Comparison of ENCODE assay signal across 11 mouse cellular contexts in genomic region chr13:54912053-54912452, GRCm38 (mm10). TPM values are rescaled to one million over a fixed set of nuclear protein-coding genes. Genes with fewer than 3 reads are reported as not detected.
A peak's percentile ranks its signal among the peaks of the same experiment; 100 is the strongest.
DNase-seq lines count a peak whose midpoint lies in the region; ATAC-seq lines count a peak whose summit lies in the region.
"Had no signal": no experiment of that assay in that cellular context is flagged by ENCODE, and none has a peak within 500 bp of the region (broad histone marks: within the 10 kb centered on the region; RNA-seq: fewer than 3 reads in every experiment).

No protein-coding gene starts in this region.

- ATAC-seq in hindbrain, embryonic 12.5 days (ENCODE audit: low FRiP score): peak; percentile 76; the same call in 1 of the 2 replicates
- no peak for ATAC-seq in midbrain, embryonic 14.5 days (ENCODE audit: low FRiP score, low TSS enrichment)
- no peak for ATAC-seq in megakaryocyte, adult 5-6 weeks (ENCODE audit: poor library complexity, severe bottlenecking)
- ATAC-seq in liver, embryonic 11.5 days (replicated peaks; ENCODE audit: low FRiP score): no peak

- no peaks in the 10 kb centered on the region for H3K36me3 ChIP-seq in hindbrain, embryonic 12.5 days
- no peaks in the 10 kb centered on the region for H3K36me3 ChIP-seq in midbrain, embryonic 14.5 days (ENCODE audit: control insufficient read depth, insufficient read depth, low read length)
- H3K36me3 ChIP-seq in liver, embryonic 11.5 days (ENCODE audit: control insufficient read depth, insufficient read depth, low read length): no peaks in the 10 kb centered on the region
- H3K36me3 ChIP-seq: liver, embryonic 15.5 days had no signal

- no peak overlapping the region for H3K9ac ChIP-seq in hindbrain, embryonic 12.5 days
- H3K9ac ChIP-seq in midbrain, embryonic 14.5 days (replicated peaks; ENCODE audit: low read length): peak overlapping the region; percentile 16; the same call in 1 of the 2 replicates
- H3K9ac ChIP-seq in liver, embryonic 11.5 days (ENCODE audit: low read depth, low read length): no peak overlapping the region
- H3K9ac ChIP-seq: liver, embryonic 15.5 days had no signal

- 3% methylated on average over 17 of the region's 17 CpGs for WGBS in hindbrain, embryonic 12.5 days
- WGBS in midbrain, embryonic 14.5 days: 4% methylated on average over 17 of the region's 17 CpGs
- WGBS in liver, embryonic 11.5 days: 6% methylated on average over 17 of the region's 17 CpGs

- 0 out of 2 replicates have a peak overlapping the region, but pooled peaks have one; percentile 2 for H3K4me3 ChIP-seq in hindbrain, embryonic 12.5 days
- H3K4me3 ChIP-seq in midbrain, embryonic 14.5 days (replicated peaks; ENCODE audit: low read depth, low read length): 0 out of 2 replicates have a peak overlapping the region, but pooled peaks have one; percentile 14
- H3K4me3 ChIP-seq in liver, embryonic 11.5 days (ENCODE audit: low read depth, low read length): no peak overlapping the region
- H3K4me3 ChIP-seq: liver, embryonic 15.5 days had no signal

- H3K4me2 ChIP-seq in hindbrain, embryonic 12.5 days (replicated peaks): peak overlapping the region; percentile 41
- H3K4me2 ChIP-seq in midbrain, embryonic 14.5 days (ENCODE audit: low read length): peak overlapping the region; percentile 42
- no peak overlapping the region for H3K4me2 ChIP-seq in liver, embryonic 11.5 days
- H3K4me2 ChIP-seq: liver, embryonic 15.5 days had no signal

- H3K27ac ChIP-seq in hindbrain, embryonic 12.5 days: no peak overlapping the region
- no peak overlapping the region for H3K27ac ChIP-seq in midbrain, embryonic 14.5 days (replicated peaks; ENCODE audit: low read depth, low read length)
- no peak overlapping the region for H3K27ac ChIP-seq in liver, embryonic 11.5 days (ENCODE audit: low read depth, low read length)
- H3K27ac ChIP-seq: liver, embryonic 15.5 days had no signal

- H3K9me3 ChIP-seq in hindbrain, embryonic 12.5 days (replicated peaks): no peaks in the 10 kb centered on the region
- no peaks in the 10 kb centered on the region for H3K9me3 ChIP-seq in midbrain, embryonic 14.5 days (ENCODE audit: control insufficient read depth, low read length)
- no peaks in the 10 kb centered on the region for H3K9me3 ChIP-seq in liver, embryonic 11.5 days (ENCODE audit: control insufficient read depth, low read length)
- H3K9me3 ChIP-seq: liver, embryonic 15.5 days had no signal

- peaks cover 20% of the 10 kb centered on the region for H3K4me1 ChIP-seq in hindbrain, embryonic 12.5 days
- peaks cover 19% of the 10 kb centered on the region for H3K4me1 ChIP-seq in midbrain, embryonic 14.5 days (ENCODE audit: control insufficient read depth, insufficient read depth, low read length)
- H3K4me1 ChIP-seq in liver, embryonic 11.5 days (replicated peaks; ENCODE audit: control insufficient read depth, insufficient read depth, low read length): no peaks in the 10 kb centered on the region
- H3K4me1 ChIP-seq: liver, embryonic 15.5 days had no signal

- peaks cover 47% of the 10 kb centered on the region for H3K27me3 ChIP-seq in hindbrain, embryonic 12.5 days
- H3K27me3 ChIP-seq in midbrain, embryonic 14.5 days (ENCODE audit: control insufficient read depth, insufficient read depth, low read length): no peaks in the 10 kb centered on the region
- peaks cover 22% of the 10 kb centered on the region for H3K27me3 ChIP-seq in liver, embryonic 11.5 days (replicated peaks; ENCODE audit: control insufficient read depth, insufficient read depth, low read length)

- peak; percentile 50 for DNase-seq in embryo, embryonic 11 days
- DNase-seq in embryo, embryonic 9.5 days (ENCODE audit: extremely low spot score): no peak
- peak; percentile 30 for DNase-seq in brain, adult 2 months (ENCODE audit: low read depth, low spot score)
- peak; percentile 78 for DNase-seq in midbrain, embryonic 14.5 days
- DNase-seq in adrenal gland, adult 18-20 months (ENCODE audit: low spot score in 2 of 2): no peak
- no peak for DNase-seq in liver, embryonic 11.5 days (ENCODE audit: low spot score)
- DNase-seq: layer of hippocampus, adult 9-11 months; right cerebral cortex, postnatal 25 days had no signal

RNA-seq across cellular contexts. Expression of gene Unc5a, which starts 37.2 kb away (rescaled TPM):
- polyA plus RNA-seq in hindbrain, embryonic 12.5 days (2016; fragmentation: Nextera tagmentation; extraction: Ambion mirVana): 5.8 and 6.1 TPM in 2 replicates
- polyA plus RNA-seq in midbrain, embryonic 14.5 days (2014; fragmentation: Nextera tagmentation; extraction: Ambion mirVana): 12.6 and 15.9 TPM in 2 replicates
- 1 to 10 TPM; 7.4 to 9.1 TPM for total RNA-seq in adrenal gland, adult 18-20 months (2021)
- total RNA-seq in megakaryocyte, adult 5-6 weeks (2015): 0.38 and 0.71 TPM in 2 replicates
- 0.24 and 1.8 TPM in 2 replicates for total RNA-seq in megakaryocyte, adult 5-6 weeks (2017)
- 1.5 and 1.9 TPM in 2 replicates for polyA plus RNA-seq in liver, embryonic 11.5 days (2014; fragmentation: Nextera tagmentation; extraction: Ambion mirVana)

Comparison
In these comparisons a context has a peak if more than half of its experiments do, and no peak if none do; other contexts are left out.
1. DNase-seq: peak in embryo, embryonic 11 days (single experiment), brain, adult 2 months (single experiment) and midbrain, embryonic 14.5 days (single experiment); none in embryo, embryonic 9.5 days (single experiment), adrenal gland, adult 18-20 months (0 of 2) and liver, embryonic 11.5 days (single experiment).